Mouse (Mus musculus) cortical plate, adult 2 months (tissue): ENCODE data around the gene Nceh1.

Experiments used
- CTCF ChIP-seq: fragments of 200-500 bp; IDR thresholded peaks from 2 replicates; pipeline ENCODE4 v1.5.1; 2011; ENCODE audit warnings: mild to moderate bottlenecking, control low read depth, low read length; ENCODE audit not compliant: insufficient read depth; ENCODE audit errors: extremely low read depth
- POLR2A ChIP-seq: fragments of 200-500 bp; IDR thresholded peaks from 2 replicates; pipeline ENCODE4 v1.6.1; 2011; ENCODE audit warnings: mild to moderate bottlenecking, low read length, control low read depth; ENCODE audit not compliant: insufficient read depth; ENCODE audit errors: extremely low read depth

GRCm38 (mm10) chr3:27156594-27156949 lies 26.2 kb upstream of the Nceh1 start:
- TF ChIP-seq POLR2A (no peak), CTCF (no peak)
